Mouse (Mus musculus) adipocyte (in vitro differentiated cells): Measurements from ENCODE around the gene Cacul1.
"Not testable (repeated sequence)": the region's sequence is repeated elsewhere in the genome, so short reads cannot be mapped to it uniquely, and the experiment has no call there.

Experiments used
- DNase-seq: peaks from one replicate; pipeline ENCODE4 v3.0.0-alpha.2; 2016; ENCODE audit warnings: low spot score

Cacul1 gene

DNA sequence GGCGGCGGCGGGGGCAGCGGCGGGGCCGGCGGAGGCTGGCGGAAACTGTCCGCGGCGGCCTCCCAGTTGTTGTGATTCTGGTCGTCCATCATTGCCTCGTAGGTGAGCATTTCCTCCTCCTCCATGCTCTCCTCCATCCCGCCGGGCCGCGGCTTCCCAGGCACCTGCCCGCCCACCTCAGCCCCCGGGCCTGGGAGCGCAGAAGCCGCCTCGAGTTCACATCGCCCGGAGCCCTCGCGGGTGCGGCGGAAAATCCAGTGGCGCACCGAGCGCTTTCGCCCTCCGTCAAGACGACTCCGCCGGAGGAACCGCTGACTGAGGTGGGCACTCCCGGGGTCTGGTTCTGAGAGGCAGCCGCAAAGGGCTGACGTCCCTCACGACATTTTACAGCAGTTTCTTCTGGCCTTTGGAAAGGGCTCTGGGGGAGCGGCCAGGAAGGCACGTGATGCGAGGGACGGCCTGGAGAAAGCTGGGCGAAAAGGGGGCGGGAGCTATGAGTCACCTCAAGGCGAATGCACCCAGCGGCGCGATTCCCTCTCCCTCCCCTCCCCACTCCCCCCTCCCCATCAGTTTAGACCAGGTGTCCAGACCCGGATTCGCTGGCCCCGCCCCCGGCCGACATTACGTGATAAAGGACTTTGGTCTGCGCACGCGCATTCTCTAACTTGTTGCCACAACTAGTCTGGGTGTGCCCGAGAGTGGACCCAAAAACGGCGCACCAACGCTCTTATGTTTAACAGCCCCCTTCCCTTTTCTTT, at the start of gene Cacul1:
TSS of gene Cacul1 (minus strand) at position 444 of the 758 bp plus-strand sequence.
- peak; percentile 99 for DNase-seq

DNA sequence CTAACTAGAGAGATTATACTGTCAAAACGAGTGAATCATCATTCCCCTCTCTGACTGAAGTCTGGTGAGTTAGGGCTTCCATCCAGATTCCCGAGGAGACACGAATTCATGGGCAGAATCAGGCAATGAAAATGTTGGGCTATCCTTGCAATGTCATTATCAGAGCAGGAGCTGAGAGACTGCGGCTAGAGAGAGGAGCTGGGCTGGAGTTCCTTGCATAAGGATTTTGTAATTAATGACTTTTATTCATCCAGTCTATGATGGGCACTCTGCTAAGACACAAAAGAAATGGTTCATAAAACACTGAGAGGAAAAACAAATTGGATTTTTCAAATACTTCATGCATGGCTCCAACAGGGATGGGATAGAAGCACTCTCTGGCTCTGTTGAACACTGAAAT, 38.6 kb upstream of the Cacul1 start:
- no peak for DNase-seq

DNA sequence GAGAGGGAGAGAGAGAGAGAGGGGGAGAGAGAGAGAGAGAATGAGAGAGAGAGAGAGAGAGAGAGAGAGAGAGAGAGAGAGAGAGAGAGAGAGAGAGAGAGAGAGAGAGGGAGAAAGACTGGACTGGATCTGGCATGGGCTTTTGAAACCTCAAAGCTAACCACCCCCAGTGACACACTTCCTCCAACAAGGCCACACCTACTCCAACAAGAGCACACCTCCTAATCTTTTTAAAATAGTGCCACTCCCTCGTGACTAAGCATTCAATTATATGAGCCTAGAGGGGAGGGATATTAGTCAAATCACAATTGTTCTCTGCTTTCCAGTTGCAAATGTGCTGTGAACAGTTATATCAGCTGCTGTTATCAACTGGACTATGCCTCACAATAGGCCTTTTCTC, 36.2 kb upstream of the Cacul1 start:
- no peak for DNase-seq

DNA sequence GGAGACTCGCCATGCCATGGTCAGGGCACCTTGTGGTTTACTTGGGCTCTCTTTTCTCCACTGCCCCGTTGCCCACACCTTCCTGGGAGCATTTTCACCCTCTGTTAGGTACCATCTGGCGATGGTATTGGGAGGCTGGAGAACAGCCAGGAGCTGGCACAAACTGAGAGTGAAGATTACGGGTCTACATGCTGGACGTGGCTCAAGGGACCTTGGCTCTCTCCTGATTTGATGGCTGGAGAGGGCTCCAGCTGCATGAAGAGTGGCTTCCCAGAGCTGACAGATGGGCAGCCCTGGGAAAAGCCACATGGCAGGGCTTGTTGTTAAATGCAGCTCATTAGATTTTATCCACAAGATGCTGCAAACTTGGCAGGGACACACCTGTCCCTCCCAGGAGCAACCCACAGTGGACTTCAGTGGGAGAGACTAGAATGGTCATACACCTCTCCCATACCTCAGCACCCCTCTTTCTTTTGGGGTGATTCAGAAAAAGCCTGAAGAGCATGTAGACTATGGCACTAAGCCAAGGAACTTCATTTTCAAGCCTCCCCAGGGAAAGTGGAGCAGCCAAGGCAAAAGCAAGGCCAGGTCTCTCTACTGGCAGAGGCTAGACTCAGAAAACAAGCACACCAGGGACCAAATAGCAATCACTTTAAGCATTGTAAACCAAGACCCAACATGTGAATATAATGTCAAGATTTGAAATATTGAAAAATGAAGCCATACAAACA, 34.8 kb upstream of the Cacul1 start:
- DNase-seq = peak; percentile 56

DNA sequence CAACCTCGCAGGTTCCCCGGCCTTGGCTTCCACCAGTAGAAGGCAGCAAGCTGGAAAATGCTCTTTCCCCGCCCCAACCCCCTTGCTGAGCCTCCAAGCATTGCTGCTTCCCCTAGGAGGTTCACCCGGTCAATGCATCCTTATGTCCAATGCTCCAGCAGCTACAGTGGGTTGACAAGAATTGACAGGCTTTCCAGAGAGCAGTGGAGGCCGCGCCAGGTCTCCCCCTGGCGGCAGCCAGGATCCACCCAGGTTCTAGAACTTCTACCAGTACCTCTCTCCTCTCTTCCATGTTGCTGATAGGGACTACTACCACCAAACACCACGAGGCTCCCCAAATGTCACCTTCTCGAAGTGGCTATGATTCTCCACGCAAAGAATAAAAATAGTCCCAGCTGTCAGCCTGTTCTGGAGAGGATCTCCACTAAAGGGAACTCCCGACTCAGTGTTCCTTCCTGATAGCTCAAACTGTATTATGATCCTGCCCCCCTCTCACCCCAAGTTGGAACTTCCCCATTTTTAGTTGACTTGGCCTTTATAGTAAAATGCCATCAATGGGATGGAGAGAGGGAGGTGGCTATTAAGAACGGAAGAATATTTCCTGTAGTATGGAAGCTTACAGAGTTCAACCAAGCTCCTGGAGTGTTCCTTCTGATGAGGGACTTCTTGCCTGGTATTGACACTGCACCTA, 30.8 kb upstream of the Cacul1 start:
- DNase-seq = peak; percentile 27

DNA sequence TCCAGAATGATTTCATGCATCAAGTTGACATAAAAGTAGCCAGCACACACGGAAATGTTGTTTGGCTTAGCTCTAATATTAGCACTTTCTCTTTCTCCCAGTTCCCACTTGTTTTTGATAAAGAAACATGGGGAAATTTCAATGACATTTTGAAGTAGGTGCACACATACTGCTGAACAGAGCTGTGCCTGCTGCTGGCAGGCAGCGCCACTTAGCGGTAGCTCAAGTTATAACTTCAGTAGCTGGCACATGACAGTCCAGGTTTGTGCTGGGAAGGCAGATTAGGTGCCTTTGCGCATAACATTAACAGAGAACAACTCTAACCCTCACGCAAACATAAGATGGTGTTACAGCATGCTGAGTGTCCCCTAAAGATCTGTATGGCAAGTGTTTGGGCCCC, 27.9 kb upstream of the Cacul1 start:
- peak; percentile 51 for DNase-seq

DNA sequence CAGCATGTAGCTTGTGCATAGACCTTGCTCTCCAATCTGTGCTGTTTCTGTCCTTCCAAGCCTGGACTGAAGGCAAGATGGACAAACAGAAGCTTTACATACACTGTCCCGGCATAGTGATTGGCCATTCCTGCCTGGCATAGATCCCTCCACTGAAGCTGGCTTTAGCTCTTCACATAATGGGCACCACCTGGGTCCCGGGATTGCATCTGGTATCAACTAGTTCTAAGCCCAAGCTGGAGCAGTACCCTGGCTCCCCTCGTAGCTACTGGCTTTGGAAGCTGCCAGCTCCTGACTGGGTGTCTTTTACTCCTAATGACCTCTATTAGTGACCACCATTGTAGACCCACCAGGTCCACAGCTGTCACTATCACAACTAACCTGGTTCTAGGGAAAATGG, 22.8 kb upstream of the Cacul1 start:
- DNase-seq = no peak

DNA sequence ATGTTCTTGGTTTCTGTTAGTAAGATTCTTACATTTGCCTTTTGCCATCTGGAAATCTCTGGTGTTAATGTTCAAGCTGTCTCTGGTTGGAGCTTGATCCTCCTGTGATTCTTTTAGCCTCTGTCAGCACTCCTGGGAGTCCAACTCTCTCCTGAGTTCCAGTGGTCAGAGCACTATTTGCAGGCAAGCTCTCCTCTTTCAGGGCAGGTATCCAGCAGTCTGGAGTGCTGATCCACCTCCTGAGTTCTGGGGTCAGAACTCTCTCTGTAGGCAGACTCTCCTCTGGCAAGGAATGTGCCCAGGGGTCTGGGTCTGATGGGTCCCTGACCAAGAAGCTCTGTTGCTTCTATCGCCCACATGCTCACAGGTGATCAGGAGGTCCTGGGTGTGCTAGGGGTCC, 21.2 kb upstream of the Cacul1 start:
- not testable (repeated sequence) for DNase-seq

DNA sequence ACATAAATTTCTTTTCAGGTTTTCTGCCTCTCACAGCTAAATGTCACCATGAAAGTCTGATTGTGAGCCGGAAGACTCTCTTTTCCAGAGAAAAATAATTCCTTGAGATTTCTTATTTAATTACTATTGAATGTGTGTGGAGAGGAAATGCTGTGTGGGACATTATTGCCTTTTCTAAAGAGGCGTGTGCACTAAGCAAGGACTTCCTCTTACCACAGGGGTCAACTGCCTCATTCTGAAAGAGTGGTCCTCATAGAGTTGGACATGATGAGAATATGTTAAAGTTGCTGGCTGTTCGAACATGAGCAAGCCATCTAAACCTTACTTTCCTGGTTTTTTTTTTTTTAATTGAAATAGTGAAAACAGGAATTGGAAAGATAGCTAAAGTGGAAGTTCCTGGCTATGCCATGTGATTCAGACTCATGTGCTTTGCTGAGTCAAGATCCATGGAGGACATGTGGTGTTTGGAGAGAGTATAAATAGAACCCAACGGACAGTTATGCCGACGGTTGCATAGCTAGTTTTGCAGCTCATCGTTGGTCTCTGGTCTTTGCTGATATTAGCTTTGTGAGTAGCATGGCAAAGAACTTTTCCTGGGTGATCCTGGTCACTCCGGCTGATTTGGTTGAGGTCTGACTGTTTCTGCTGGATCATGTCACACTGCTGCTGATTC, 17.3 kb upstream of the Cacul1 start:
- no peak for DNase-seq

DNA sequence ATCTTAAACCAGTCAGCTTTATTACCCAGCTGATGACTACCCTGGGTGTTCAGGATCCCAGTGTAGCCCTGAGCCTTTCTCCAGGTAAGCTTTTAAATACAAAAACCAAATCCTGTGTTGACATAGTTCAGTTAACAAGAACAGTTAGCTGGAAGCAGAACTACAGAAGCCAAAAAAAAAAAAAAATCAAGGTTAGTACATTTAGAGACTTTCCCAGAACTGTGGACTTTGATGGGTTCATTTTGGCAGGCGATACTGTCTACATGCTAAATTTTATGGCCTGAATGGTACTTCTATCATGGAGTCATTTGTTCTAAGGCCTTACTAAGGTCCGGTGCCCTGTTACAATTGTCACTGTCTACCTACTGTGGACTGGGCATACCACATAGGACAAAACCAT, 8.8 kb upstream of the Cacul1 start:
- DNase-seq = no peak

DNA sequence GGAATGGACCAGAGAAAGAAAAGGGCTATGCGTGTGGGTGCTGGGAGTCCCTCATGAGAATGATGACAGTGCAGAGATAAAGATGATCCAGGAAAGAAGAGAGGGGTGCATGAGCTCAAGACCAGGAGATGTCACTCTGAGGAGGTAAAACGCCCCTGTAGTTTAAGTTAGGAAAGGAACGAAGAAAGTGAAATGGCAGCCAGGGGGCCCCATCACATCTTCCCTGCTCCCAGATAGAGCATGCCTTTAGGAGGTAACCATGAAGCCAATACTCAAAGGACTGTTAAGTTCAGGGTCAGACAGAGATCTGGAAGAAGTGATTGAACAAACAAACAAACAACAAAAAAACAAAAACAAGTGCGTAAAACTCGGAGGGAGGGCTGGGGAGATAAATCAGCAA, 5.8 kb upstream of the Cacul1 start:
- no peak for DNase-seq

DNA sequence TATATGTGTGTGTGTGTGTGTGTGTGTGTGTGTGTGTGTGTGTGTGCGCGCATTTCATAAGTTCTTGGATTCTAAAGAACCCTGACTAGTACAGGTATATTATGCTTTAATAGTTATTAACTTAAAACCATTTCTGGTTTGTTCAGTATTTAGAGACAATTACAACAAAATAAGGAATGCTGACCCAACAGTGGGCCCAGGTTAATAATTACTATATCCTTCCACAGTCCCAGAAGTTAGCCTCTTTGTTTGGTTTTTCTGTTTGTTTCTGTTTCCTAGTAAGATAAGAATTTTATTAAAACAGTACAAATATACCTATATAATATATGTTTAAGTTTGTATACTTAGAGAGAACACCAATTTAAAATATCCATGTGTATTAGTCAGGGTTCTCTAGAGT, 2.4 kb upstream of the Cacul1 start:
- no peak for DNase-seq

DNA sequence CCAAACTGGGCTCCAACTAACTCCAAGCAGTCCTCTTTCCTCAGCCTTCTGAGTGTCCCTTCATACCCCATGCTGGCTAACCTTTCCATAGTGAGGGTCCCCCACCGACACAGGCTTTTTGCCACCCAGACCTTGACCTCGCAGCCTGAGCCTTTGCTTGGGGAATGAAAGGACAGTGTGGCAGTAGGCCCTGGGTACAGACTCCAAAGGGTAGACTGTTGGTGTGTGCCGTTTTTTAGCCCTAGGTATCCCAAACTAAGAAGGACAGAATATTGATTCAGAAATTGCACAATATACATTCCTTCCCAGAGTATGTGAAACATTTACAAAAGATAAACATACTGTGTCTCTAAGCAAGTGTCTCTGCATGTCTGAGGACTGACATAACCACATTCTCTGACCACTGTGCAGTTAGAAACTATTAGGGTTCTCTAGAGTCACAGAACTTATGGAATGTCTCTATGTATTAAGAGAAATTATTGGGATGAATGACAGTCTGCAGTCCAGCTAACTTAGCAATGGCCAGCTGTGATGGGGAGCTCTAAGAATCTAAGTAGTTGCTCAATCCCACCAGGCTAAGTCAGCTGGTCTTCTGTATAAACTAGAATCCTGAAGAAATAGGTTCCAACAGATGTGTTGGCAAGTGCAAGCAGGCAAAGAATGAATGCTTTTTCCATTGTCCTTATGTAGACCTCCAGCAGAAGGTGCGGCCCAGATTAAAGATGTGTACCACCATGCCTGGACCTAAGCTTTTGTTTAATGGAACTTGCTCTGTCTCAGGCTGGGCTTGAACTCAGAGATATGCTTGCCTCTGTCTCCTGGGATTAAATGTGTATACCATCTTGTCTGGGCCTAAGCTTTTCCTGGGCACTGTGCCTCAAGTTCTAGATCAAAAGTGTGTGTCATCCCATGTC, 809 bp upstream of the Cacul1 start:
- peak; percentile 52 for DNase-seq

DNA sequence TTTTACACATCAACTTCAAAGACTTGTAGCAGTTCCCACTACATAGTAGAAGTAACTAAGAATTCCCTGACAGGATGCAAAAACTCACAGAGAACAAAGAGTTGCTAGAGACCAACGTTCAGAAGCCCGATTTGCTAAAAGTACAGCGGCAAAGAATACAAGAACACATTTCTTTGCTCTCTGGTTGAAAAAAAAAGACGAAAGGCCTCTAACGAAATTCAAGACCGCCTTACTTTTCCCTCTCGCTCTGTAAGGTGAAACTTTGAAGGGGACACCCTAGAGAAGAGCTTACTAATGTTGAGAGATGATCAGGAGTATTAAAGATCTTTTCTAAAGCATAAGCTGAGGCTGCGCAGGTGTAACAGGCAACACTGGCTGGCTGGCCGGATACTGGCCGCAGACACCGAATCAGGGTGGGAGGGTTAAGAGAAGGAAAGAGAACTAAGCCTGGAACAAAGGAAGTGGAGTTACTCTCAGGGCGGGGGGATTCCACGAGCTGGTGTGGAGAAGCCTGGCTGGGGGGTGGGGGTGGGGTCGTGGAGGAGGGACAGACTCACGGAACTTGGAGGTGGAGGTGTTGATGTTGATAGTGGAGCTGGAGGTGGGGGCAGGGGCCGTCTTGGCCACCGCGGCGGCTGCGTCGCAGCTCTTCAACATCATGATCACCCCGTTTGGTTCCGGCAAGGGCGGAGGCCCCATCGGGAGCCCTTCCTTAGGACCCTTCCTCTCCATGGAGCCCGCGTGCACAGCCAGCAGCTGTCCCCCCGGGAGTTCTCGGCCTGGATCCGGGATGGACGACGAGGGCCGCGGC, 849 bp downstream of the Cacul1 start:
- DNase-seq = peak; percentile 40

DNA sequence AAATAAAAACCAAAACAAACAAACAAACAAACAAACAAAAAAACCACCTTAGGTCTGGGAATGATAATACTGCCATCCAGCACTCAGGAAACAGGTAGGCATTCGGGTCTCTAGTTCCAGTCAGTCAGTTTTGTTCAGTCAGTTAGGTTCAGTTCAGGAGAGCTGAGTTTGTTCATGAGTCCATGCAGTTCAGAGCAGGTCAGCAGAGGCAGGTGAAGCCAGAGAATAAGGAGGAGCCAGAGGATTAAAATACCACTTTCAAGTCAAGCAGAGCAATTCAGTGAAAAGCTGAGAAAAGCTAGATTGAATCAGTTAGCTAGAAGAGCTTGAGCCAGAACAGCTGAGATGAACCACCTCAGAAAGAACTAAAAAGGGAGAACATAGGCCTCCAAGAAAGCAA, 4.1 kb downstream of the Cacul1 start:
- DNase-seq = no peak

DNA sequence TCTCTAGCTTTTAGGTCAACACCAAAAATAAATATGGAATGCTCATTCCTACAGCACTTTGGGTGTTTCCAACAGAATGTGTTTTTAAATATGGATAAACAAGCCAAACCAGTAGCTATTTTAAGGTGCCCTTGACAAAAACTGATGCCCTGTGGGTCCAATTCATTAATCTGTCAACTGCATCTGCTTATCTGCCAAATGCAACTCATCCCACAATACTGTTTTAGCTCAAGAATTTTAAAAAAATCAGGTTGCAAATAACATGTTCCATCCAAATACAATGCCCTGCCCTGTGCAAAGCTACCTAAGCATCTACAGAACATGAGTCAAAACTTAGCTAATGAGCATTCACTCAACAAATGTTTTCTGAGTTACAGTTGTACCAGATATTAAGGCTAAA, 20.3 kb downstream of the Cacul1 start:
- DNase-seq = no peak

DNA sequence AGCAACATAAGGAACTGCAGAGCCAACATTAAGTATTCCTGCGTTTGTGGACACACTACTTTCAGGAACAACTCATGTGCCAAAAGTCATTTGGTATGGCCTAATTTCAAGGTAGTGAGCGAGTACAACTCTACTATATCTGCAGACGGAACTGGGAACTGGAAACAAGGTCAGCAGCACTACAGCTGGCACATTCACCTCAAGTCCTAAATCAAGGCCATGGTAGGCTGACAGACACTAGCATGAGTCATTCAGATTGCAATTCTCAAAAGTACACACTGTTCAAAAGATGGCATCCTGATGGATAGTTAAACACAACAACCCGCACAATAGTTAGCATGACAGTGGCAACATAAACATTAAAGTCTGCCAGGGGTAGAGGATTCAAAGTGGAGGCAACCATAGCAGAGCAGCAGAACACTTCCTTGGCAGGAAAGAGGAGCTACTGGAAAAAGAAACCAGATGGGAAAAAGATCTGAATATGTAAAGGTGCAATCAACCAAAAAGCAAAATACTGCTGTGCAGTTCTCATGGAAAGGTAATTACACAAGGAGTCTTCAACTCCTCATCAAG, 25.9 kb downstream of the Cacul1 start:
- peak; percentile 78 for DNase-seq

DNA sequence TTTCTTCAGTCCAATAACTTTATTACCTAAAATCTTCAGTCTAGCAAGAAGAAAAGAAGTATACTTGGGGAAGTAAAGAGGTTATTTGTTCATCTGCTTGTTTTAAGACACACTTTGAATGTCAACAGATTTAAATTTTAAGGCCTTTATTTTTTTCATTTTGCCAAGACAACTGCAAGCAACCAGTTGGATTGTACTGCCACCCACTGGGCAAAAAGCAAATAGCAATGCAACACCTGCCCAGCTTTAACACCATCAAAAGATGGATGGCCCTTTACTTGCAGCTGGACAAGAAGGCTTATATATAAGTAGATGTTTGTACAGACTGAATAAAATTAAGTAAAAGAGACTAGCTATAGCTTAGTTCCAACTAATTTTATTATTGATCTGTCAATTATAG, 27.3 kb downstream of the Cacul1 start:
- DNase-seq = peak; percentile 82

DNA sequence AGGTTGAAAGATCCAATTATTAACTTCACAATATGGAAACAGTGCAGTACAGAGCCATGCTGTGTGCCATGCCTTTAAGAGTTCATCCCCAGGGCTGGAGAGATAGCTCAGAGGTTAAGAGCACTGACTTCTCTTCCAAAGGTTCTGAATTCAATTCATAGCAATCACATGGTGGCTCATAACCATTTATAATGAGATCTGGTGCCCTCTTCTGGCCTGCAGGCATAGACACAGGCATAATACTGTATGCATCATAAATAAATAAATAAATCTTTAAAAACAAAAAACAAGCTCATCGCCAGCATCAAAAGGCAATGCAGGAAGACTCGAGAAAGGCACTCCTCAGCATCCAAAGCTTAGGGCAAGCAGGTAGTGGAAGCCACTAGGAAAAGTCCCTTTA, 37.5 kb downstream of the Cacul1 start:
- DNase-seq = no peak

DNA sequence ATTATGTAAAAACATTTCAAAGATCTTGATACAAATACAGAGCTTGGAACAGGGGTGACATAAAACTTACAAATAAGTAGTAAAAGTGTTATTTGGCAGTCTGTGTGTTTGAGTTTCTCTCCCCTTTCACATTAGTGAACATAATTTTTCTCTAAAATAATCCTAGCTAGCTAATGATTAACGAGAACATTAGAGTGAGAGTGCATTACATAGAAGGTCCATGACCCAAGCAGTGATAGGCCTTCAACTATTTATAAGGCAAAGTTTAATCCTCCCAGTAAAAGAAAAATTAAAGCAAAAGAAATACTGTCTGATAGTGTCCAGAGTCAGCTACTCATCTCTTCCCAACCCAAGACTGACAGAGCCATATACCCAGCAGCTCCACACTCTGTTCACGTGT, 48.9 kb downstream of the Cacul1 start:
- no peak for DNase-seq
